Mouse (Mus musculus): ENCODE data around the gene Adgra1. TPM values are rescaled to one million over a fixed set of nuclear protein-coding genes. Genes with fewer than 3 reads are reported as not detected.

Adgra1 gene
- total RNA-seq, 2 experiments from 2014 or later: not detected

- no peak for ATAC-seq (replicated peaks; ENCODE audit: low FRiP score, poor library complexity, severe bottlenecking)
Measured at GRCm38 (mm10) chr7:139843776-139844175, 9.8 kb downstream of the Adgra1 start.

GRCm38 (mm10) chr7:139845101-139845500 is 11.1 kb downstream of the Adgra1 start:
- no peak for ATAC-seq (replicated peaks; ENCODE audit: low FRiP score, poor library complexity, severe bottlenecking)

GRCm38 (mm10) chr7:139850152-139850551 is 16.2 kb downstream of the Adgra1 start:
- ATAC-seq (replicated peaks; ENCODE audit: low FRiP score, poor library complexity, severe bottlenecking): no peak

- ATAC-seq (replicated peaks; ENCODE audit: low FRiP score, poor library complexity, severe bottlenecking): no peak
Measured at GRCm38 (mm10) chr7:139850677-139851076, 16.7 kb downstream of the Adgra1 start.

- ATAC-seq (replicated peaks; ENCODE audit: low FRiP score, poor library complexity, severe bottlenecking): no peak
Measured at GRCm38 (mm10) chr7:139851098-139851497, 17.1 kb downstream of the Adgra1 start.

- ATAC-seq (replicated peaks; ENCODE audit: low FRiP score, poor library complexity, severe bottlenecking): no peak
Measured at GRCm38 (mm10) chr7:139855261-139855660, 21.3 kb downstream of the Adgra1 start.

- no peak for ATAC-seq (replicated peaks; ENCODE audit: low FRiP score, poor library complexity, severe bottlenecking)
Measured at GRCm38 (mm10) chr7:139861411-139861810, 27.4 kb downstream of the Adgra1 start.

GRCm38 (mm10) chr7:139863076-139863475 is 29.1 kb downstream of the Adgra1 start:
- no peak for ATAC-seq (replicated peaks; ENCODE audit: low FRiP score, poor library complexity, severe bottlenecking)

- ATAC-seq (replicated peaks; ENCODE audit: low FRiP score, poor library complexity, severe bottlenecking): no peak
Measured at GRCm38 (mm10) chr7:139864253-139864652, 30.3 kb downstream of the Adgra1 start.

- no peak for ATAC-seq (replicated peaks; ENCODE audit: low FRiP score, poor library complexity, severe bottlenecking)
Measured at GRCm38 (mm10) chr7:139864871-139865270, 30.9 kb downstream of the Adgra1 start.

- ATAC-seq (replicated peaks; ENCODE audit: low FRiP score, poor library complexity, severe bottlenecking): no peak
Measured at GRCm38 (mm10) chr7:139871014-139871413, 37.0 kb downstream of the Adgra1 start.

- no peak for ATAC-seq (replicated peaks; ENCODE audit: low FRiP score, poor library complexity, severe bottlenecking)
Measured at GRCm38 (mm10) chr7:139877167-139877792, 43.3 kb downstream of the Adgra1 start.

- ATAC-seq (replicated peaks; ENCODE audit: low FRiP score, poor library complexity, severe bottlenecking): no peak
Measured at GRCm38 (mm10) chr7:139878122-139878521, 44.1 kb downstream of the Adgra1 start.

- ATAC-seq (replicated peaks; ENCODE audit: low FRiP score, poor library complexity, severe bottlenecking): no peak
Measured at GRCm38 (mm10) chr7:139878621-139879020, 44.6 kb downstream of the Adgra1 start.

GRCm38 (mm10) chr7:139883545-139883944 is 49.6 kb downstream of the Adgra1 start:
- ATAC-seq (replicated peaks; ENCODE audit: low FRiP score, poor library complexity, severe bottlenecking): no peak

- ATAC-seq (replicated peaks; ENCODE audit: low FRiP score, poor library complexity, severe bottlenecking): no peak
Measured at GRCm38 (mm10) chr7:139891779-139892178, 57.8 kb downstream of the Adgra1 start.

GRCm38 (mm10) chr7:139894655-139895557 is 60.9 kb downstream of the Adgra1 start, which contains the start of gene Kndc1:
Gene Kndc1, plus strand, starts transcription at chr7:139894696.
- no peak for ATAC-seq (replicated peaks; ENCODE audit: low FRiP score, poor library complexity, severe bottlenecking)

GRCm38 (mm10) chr7:139896271-139896670 is 62.3 kb downstream of the Adgra1 start:
- no peak for ATAC-seq (replicated peaks; ENCODE audit: low FRiP score, poor library complexity, severe bottlenecking)

GRCm38 (mm10) chr7:139896796-139897195 is 62.8 kb downstream of the Adgra1 start:
- no peak for ATAC-seq (replicated peaks; ENCODE audit: low FRiP score, poor library complexity, severe bottlenecking)

- no peak for ATAC-seq (replicated peaks; ENCODE audit: low FRiP score, poor library complexity, severe bottlenecking)
Measured at GRCm38 (mm10) chr7:139898606-139899005, 64.6 kb downstream of the Adgra1 start.

GRCm38 (mm10) chr7:139899505-139899904 is 65.5 kb downstream of the Adgra1 start:
- no peak for ATAC-seq (replicated peaks; ENCODE audit: low FRiP score, poor library complexity, severe bottlenecking)
